Mouse (Mus musculus) gastrocnemius, adult 2 months (tissue): ENCODE measurements at regions not wholly inside any gene's neighbourhood (a gene's known extent, or its start where the extent isn't known, plus 50 kb on each side); places are given as distances from the start of the nearest gene placed in this dataset.
A peak's percentile ranks its signal among the peaks of the same experiment; 100 is the strongest.

Source experiments
- DNase-seq: peaks from one replicate; pipeline ENCODE4 v3.0.0; 2022
- H3K27ac ChIP-seq: fragments of 200-600 bp; 2 replicates; pipeline ENCODE4 v1.8.1; 2022; ENCODE audit warnings: mild to moderate bottlenecking
- H3K4me3 ChIP-seq: fragments of 200-600 bp; 2 replicates; pipeline ENCODE4 v1.8.1; 2022; ENCODE audit warnings: mild to moderate bottlenecking, moderate library complexity
- CTCF ChIP-seq: fragments of 200-600 bp; IDR thresholded peaks from 2 replicates; pipeline ENCODE4 v1.8.1; 2022; ENCODE audit warnings: antibody characterized with exemption, mild to moderate bottlenecking, moderate library complexity
- intact Hi-C: fragments of 180-260 bp; cut with DNase I; formaldehyde crosslinking; loops from one replicate; pipeline ENCODE4 v1.15.1; 2025

GRCm38 (mm10) chr7:129689464-129689863, 97.8 kb downstream of the Wdr11 start:
- no peak overlapping the region for H3K4me3 ChIP-seq
- no peak for TF ChIP-seq CTCF
- no peak overlapping the region for H3K27ac ChIP-seq
- no peak for DNase-seq
- intact Hi-C loops = no loop called here

GRCm38 (mm10) chr7:129690868-129691267, 99.2 kb downstream of the Wdr11 start:
- TF ChIP-seq CTCF = no peak
- DNase-seq = no peak
- Histone ChIP-seq H3K27ac (no peak overlapping the region), H3K4me3 (no peak overlapping the region)
- intact Hi-C loops = no loop called here

- no peak for DNase-seq
- TF ChIP-seq CTCF = no peak
- H3K27ac ChIP-seq = no peak overlapping the region
- intact Hi-C loops = no loop called here
- H3K4me3 ChIP-seq = no peak overlapping the region
Measured at GRCm38 (mm10) chr7:129691619-129692071, 100.0 kb downstream of the Wdr11 start.

- intact Hi-C loops = no loop called here
- TF ChIP-seq CTCF = no peak
- H3K4me3 ChIP-seq = no peak overlapping the region
- no peak for DNase-seq
- H3K27ac ChIP-seq = no peak overlapping the region
Measured at GRCm38 (mm10) chr7:129693635-129694034, 102.0 kb downstream of the Wdr11 start.

GRCm38 (mm10) chr7:129694168-129694567, 102.5 kb downstream of the Wdr11 start:
- Histone ChIP-seq H3K27ac (no peak overlapping the region), H3K4me3 (no peak overlapping the region)
- intact Hi-C loops = no loop called here
- DNase-seq = no peak
- no peak for TF ChIP-seq CTCF

GRCm38 (mm10) chr7:129699931-129700570, 108.4 kb downstream of the Wdr11 start:
- Histone ChIP-seq H3K27ac (no peak overlapping the region), H3K4me3 (no peak overlapping the region)
- intact Hi-C loops = no loop called here
- no peak for DNase-seq
- no peak for TF ChIP-seq CTCF

- no peak for TF ChIP-seq CTCF
- Histone ChIP-seq H3K4me3 (no peak overlapping the region), H3K27ac (no peak overlapping the region)
- DNase-seq = no peak
- intact Hi-C loops = no loop called here
Measured at GRCm38 (mm10) chr7:129727559-129727958, 135.9 kb downstream of the Wdr11 start.

- intact Hi-C loops = no loop called here
- no peak overlapping the region for H3K4me3 ChIP-seq
- no peak overlapping the region for H3K27ac ChIP-seq
- no peak for DNase-seq
- no peak for TF ChIP-seq CTCF
Measured at GRCm38 (mm10) chr7:129729709-129730238, 138.1 kb downstream of the Wdr11 start.

GRCm38 (mm10) chr7:129730785-129731352, 139.2 kb downstream of the Wdr11 start:
- TF ChIP-seq CTCF = no peak
- Histone ChIP-seq H3K27ac (no peak overlapping the region), H3K4me3 (no peak overlapping the region)
- intact Hi-C loops = no loop called here
- DNase-seq = no peak

GRCm38 (mm10) chr7:129742657-129743056, 151.0 kb downstream of the Wdr11 start:
- Histone ChIP-seq H3K4me3 (no peak overlapping the region), H3K27ac (no peak overlapping the region)
- TF ChIP-seq CTCF = no peak
- DNase-seq = no peak
- intact Hi-C loops = no loop called here

GRCm38 (mm10) chr7:129743955-129744666, 152.4 kb downstream of the Wdr11 start:
- Histone ChIP-seq H3K27ac (no peak overlapping the region), H3K4me3 (no peak overlapping the region)
- DNase-seq = no peak
- intact Hi-C loops = no loop called here
- TF ChIP-seq CTCF = no peak

- DNase-seq = no peak
- intact Hi-C loops = no loop called here
- no peak overlapping the region for H3K4me3 ChIP-seq
Measured at GRCm38 (mm10) chr7:129746639-129747038, 155.0 kb downstream of the Wdr11 start.

GRCm38 (mm10) chr7:129750936-129751335, 159.3 kb downstream of the Wdr11 start:
- intact Hi-C loops = loop anchor here (2.0 kb wide), 1 partner anchor 40 kb away; no protein-coding TSS in a partner anchor
- peak; percentile 33 for DNase-seq
- Histone ChIP-seq H3K27ac (no peak overlapping the region), H3K4me3 (no peak overlapping the region)
- TF ChIP-seq CTCF = no peak

More at GRCm38 (mm10) chr7:129746639-129747038, 155.0 kb downstream of the Wdr11 start:
- TF ChIP-seq CTCF = no peak
- no peak overlapping the region for H3K27ac ChIP-seq
